In the genomic region with DNA sequence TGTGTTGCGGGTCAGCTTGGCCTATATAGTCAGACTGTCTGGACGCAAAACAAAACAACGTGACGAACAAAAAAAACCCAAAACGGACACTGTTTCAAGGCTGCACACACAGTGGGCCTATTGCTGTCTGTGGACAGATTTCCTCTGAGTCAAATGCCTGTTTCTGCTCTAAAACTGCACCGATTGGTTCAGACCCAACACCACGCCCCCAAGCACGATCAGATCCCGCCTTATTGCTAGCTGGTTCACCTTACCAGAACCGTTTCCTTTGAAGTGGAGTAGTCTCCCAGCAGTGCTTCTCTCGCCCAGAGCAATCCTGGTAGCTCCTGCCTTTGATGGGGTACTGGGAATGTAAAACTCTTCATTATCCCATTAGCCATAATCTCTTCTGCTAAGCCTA, we compare ENCODE assay signal across 9 mouse cellular contexts.
A peak's percentile ranks its signal among the peaks of the same experiment; 100 is the strongest.
DNase-seq lines count a peak whose midpoint lies in the region; ATAC-seq lines count a peak whose summit lies in the region.
"Had no signal": no experiment of that assay in that cellular context is flagged by ENCODE, and none has a peak within 500 bp of the region (broad histone marks: within the 10 kb centered on the region; RNA-seq: fewer than 3 reads in every experiment).

No protein-coding gene starts in this region.

- no peak overlapping the region for H3K27ac ChIP-seq in neural tube, embryonic 12.5 days
- H3K27ac ChIP-seq in heart, embryonic 10.5 days = no peak overlapping the region
- H3K27ac ChIP-seq: liver, embryonic 14.5 days had no signal

- DNase-seq in ES-CJ7 (ENCODE audit: low read depth, low spot score) = peak; percentile 51
- peak; percentile 6 for DNase-seq in adrenal gland, adult 8-10 months
- peak; percentile 15 to 29 for DNase-seq in kidney, adult 8-10 months
- no peak for DNase-seq in spleen, adult 12 weeks (ENCODE audit: low spot score)
- no peak for DNase-seq in heart, embryonic 10.5 days (ENCODE audit: low spot score)
- DNase-seq in frontal cortex, postnatal 36 days (ENCODE audit: low spot score in 2 of 2) = no peak

- H3K9ac ChIP-seq in neural tube, embryonic 12.5 days = no peak overlapping the region
- H3K9ac ChIP-seq: liver, embryonic 14.5 days had no signal

- no peaks in the 10 kb centered on the region for H3K9me3 ChIP-seq in neural tube, embryonic 12.5 days
- H3K9me3 ChIP-seq in heart, embryonic 10.5 days = no peaks in the 10 kb centered on the region

- H3K4me2 ChIP-seq in neural tube, embryonic 12.5 days (replicated peaks) = 0 out of 2 replicates have a peak overlapping the region, but pooled peaks have one; percentile 9

- H3K4me3 ChIP-seq in neural tube, embryonic 12.5 days = no peak overlapping the region
- H3K4me3 ChIP-seq in heart, embryonic 10.5 days = no peak overlapping the region
- H3K4me3 ChIP-seq: myocyte had no signal

- H3K36me3 ChIP-seq in neural tube, embryonic 12.5 days = no peaks in the 10 kb centered on the region
- no peaks in the 10 kb centered on the region for H3K36me3 ChIP-seq in heart, embryonic 10.5 days

- no peaks in the 10 kb centered on the region for H3K27me3 ChIP-seq in neural tube, embryonic 12.5 days (replicated peaks)
- no peaks in the 10 kb centered on the region for H3K27me3 ChIP-seq in heart, embryonic 10.5 days (ENCODE audit: insufficient read depth, poor library complexity, severe bottlenecking)

- WGBS in neural tube, embryonic 12.5 days = 37% methylated on average over 11 of the region's 11 CpGs
- WGBS in heart, embryonic 10.5 days = 43% methylated on average over 11 of the region's 11 CpGs

- no peak for ATAC-seq in neural tube, embryonic 12.5 days (ENCODE audit: low FRiP score, low read depth)

- no peaks in the 10 kb centered on the region for H3K4me1 ChIP-seq in neural tube, embryonic 12.5 days
- H3K4me1 ChIP-seq in heart, embryonic 10.5 days = peaks cover 3% of the 10 kb centered on the region; the same call in 1 of the 2 replicates

Comparison
In these comparisons a context has a peak if more than half of its experiments do, and no peak if none do; other contexts are left out.
1. DNase-seq: peak in ES-CJ7 (single experiment), adrenal gland, adult 8-10 months (single experiment) and kidney, adult 8-10 months (2 of 2); none in spleen, adult 12 weeks (single experiment), heart, embryonic 10.5 days (single experiment) and frontal cortex, postnatal 36 days (0 of 2).